Mouse (Mus musculus) hindbrain, postnatal 0 days (tissue): ENCODE results near the gene Asna1. TPM values are rescaled to one million over a fixed set of nuclear protein-coding genes. Genes with fewer than 3 reads are reported as not detected.
A peak's percentile ranks its signal among the peaks of the same experiment; 100 is the strongest.

Experiments used
- ATAC-seq: fragments of 200-750 bp; cut with Nextera tagmentation; 2 replicates; pipeline ENCODE4 v1.8.0; 2017; ENCODE audit warnings: mild to moderate bottlenecking, moderate TSS enrichment, moderate library complexity
- DNase-seq: peaks from one replicate; pipeline ENCODE4 v3.0.0-alpha.2; 2015; ENCODE audit warnings: low spot score
- H3K27ac ChIP-seq: fragments of 300-500 bp; sonication (generic); 2 replicates; pipeline ENCODE4 v1.5.1; 2014; ENCODE audit warnings: mild to moderate bottlenecking
- H3K27me3 ChIP-seq: fragments of 300-500 bp; sonication (generic); 2 replicates; pipeline ENCODE4 v1.6.1; 2014; ENCODE audit warnings: low read length, mixed read lengths; ENCODE audit not compliant: insufficient read depth
- H3K36me3 ChIP-seq: fragments of 300-500 bp; sonication (generic); 2 replicates; pipeline ENCODE4 v1.6.1; 2014; ENCODE audit warnings: low read length, mixed read lengths; ENCODE audit not compliant: insufficient read depth
- H3K4me1 ChIP-seq: fragments of 300-500 bp; sonication (generic); 2 replicates; pipeline ENCODE4 v1.6.1; 2014; ENCODE audit warnings: antibody characterized with exemption, low read length, mixed read lengths; ENCODE audit not compliant: insufficient read depth
- H3K4me2 ChIP-seq: fragments of 300-500 bp; sonication (generic); 2 replicates; pipeline ENCODE4 v1.6.1; 2014; ENCODE audit warnings: low read depth, mild to moderate bottlenecking, low read length, moderate library complexity, mixed read lengths
- H3K4me3 ChIP-seq: fragments of 300-500 bp; sonication (generic); 2 replicates; pipeline ENCODE4 v1.5.1; 2014; ENCODE audit warnings: low read length
- H3K9ac ChIP-seq: fragments of 300-500 bp; sonication (generic); replicated peaks from 2 replicates; pipeline ENCODE4 v1.6.1; 2014; ENCODE audit warnings: mild to moderate bottlenecking, low read length, moderate library complexity, mixed read lengths
- H3K9me3 ChIP-seq: fragments of 300-500 bp; sonication (generic); 2 replicates; pipeline ENCODE4 v1.6.1; 2016; ENCODE audit warnings: low read length, mixed read lengths
- CTCF ChIP-seq: IDR thresholded peaks from 2 replicates; pipeline ENCODE4 v1.5.1; 2016; ENCODE audit warnings: antibody characterized with exemption, control low read depth, low read depth
- WGBS: fragments of 180-500 bp; shearing (Covaris S2); extraction: QIAGEN DNeasy Blood & Tissue Kit; methylation state at CpG from one replicate; pipeline ENCODE4 v1.1.7; 2014; 5-methylcytosine and 5-hydroxymethylcytosine counted together
- polyA plus RNA-seq: library from polyadenylated mRNA; unstranded; fragments of >200 nt; fragmentation: Nextera tagmentation; extraction: Ambion mirVana; gene quantifications from 2 replicates; pipeline ENCODE4 v1.2.1, GENCODE M21; 2015
- total RNA-seq: library from RNA; depleted of rRNA; stranded (reverse); fragments of >200 nt; gene quantifications from 2 replicates; pipeline ENCODE4 v1.2.3, GENCODE M21; 2014; rRNA removed

Asna1 gene
- total RNA-seq (165 and 172 TPM in 2 replicates), polyA plus RNA-seq (149 and 150 TPM in 2 replicates)

DNA sequence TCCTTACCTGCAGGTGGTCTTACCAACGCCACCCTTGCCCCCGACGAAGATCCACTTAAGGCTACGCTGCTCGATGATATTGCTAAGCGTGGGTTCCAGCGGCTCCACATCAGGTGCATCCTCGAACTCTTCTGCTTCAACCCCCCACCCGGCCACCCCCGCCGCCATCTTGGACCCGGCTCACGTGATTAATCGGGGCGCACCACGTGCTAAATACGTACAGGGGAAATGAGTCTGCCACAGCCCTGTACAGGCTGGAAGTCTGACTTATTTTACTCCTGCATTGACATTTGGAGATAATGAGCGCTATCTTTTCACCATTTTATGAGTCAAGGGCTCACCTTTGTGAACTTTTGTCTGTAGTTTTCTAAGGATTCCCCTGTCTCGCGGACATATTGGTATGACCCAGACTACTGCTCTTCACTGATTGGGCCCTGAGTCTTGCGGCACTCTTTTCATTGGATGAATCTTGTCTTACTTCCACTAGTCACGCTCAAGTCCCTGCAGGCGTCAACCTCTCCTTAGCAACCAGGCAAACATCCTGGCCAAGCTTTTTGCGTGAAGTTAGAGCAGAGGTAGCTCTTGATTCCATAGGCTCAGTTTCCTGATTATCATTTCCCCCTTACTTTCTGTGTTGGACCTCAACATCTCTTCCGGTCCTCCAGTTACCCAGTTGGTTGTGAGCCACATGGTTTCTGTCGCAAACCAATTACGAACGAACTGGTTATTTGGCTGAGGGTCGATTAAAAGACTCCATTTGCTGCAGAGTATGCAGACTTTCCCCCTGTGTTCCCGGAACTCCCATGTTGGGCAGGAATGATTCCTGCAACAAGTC is at the start of gene Asna1:
Gene Asna1, minus strand, starts transcription at position 184 of the 835 bp plus-strand sequence.
- H3K27me3 ChIP-seq = no peaks in the 10 kb centered on the region
- WGBS = 4% methylated on average over 30 of the region's 30 CpGs
- H3K9me3 ChIP-seq = no peaks in the 10 kb centered on the region
- peaks cover 8% of the 10 kb centered on the region for H3K36me3 ChIP-seq
- H3K4me1 ChIP-seq = peaks cover 32% of the 10 kb centered on the region
- peak; percentile 93 for DNase-seq
- peak within 1 kb of the TSS; percentile 95; the same call in 1 of the 2 replicates for H3K27ac ChIP-seq
- H3K4me3 ChIP-seq = peak within 1 kb of the TSS; percentile 75
- H3K9ac ChIP-seq = peak within 1 kb of the TSS; percentile 68
- ATAC-seq = peak; percentile 92
- peak within 1 kb of the TSS; percentile 91 for H3K4me2 ChIP-seq
- 0 out of 2 replicates have a peak, but pooled peaks have one; percentile 7 for TF ChIP-seq CTCF

DNA sequence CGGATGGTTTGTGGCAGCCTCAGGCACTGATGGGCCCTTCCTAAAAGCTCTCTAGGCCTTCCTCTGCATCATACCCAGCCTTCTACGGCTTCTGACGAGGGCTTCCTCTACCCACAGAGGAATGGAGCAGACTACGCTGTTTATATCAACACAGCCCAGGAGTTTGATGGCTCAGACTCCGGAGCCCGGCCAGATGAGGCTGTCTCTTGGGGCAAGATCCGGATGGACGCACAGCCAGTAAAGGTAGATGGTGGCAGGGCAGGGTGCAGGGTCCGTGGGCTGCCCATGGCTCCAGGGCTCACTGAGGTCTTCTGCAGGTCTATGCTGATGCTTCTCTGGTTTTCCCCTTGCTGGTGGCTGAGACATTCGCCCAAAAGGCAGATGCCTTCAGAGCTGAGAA is 49.5 kb upstream of the Asna1 start:
- no peak for TF ChIP-seq CTCF
- no peak overlapping the region for H3K4me3 ChIP-seq
- H3K9ac ChIP-seq = no peak overlapping the region
- 93% methylated on average over 10 of the region's 10 CpGs for WGBS
- no peak overlapping the region for H3K27ac ChIP-seq
- peaks cover 24% of the 10 kb centered on the region for H3K36me3 ChIP-seq
- no peaks in the 10 kb centered on the region for H3K27me3 ChIP-seq
- no peak for ATAC-seq
- peaks cover 9% of the 10 kb centered on the region; the same call in 1 of the 2 replicates for H3K4me1 ChIP-seq
- no peaks in the 10 kb centered on the region for H3K9me3 ChIP-seq
- no peak overlapping the region for H3K4me2 ChIP-seq
- DNase-seq = no peak

DNA sequence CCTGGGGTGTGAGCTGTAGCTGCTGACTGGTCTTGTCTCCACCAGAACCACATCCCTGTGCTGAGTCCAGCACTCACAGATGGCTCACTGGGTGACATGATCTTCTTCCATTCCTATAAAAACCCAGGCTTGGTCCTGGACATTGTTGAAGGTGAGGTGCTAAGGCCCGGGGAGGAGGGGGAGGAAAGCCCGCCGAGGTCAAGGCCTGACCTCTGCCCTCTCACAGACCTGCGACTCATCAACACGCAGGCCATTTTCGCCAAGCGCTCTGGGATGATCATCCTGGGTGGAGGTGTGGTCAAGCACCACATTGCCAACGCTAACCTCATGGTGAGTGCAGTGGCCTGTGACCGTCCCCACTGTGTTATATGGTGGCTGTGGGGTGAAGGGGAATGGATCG is 49.1 kb upstream of the Asna1 start:
- Histone ChIP-seq H3K27me3 (no peaks in the 10 kb centered on the region), H3K4me2 (no peak overlapping the region), H3K36me3 (peaks cover 24% of the 10 kb centered on the region), H3K9ac (no peak overlapping the region), H3K4me3 (no peak overlapping the region), H3K4me1 (0 out of 2 replicates have a peak, but pooled peaks cover 6% of the 10 kb centered on the region), H3K9me3 (no peaks in the 10 kb centered on the region), H3K27ac (no peak overlapping the region)
- DNase-seq (no peak), ATAC-seq (no peak)
- WGBS = 88% methylated on average over 10 of the region's 10 CpGs
- no peak for TF ChIP-seq CTCF

DNA sequence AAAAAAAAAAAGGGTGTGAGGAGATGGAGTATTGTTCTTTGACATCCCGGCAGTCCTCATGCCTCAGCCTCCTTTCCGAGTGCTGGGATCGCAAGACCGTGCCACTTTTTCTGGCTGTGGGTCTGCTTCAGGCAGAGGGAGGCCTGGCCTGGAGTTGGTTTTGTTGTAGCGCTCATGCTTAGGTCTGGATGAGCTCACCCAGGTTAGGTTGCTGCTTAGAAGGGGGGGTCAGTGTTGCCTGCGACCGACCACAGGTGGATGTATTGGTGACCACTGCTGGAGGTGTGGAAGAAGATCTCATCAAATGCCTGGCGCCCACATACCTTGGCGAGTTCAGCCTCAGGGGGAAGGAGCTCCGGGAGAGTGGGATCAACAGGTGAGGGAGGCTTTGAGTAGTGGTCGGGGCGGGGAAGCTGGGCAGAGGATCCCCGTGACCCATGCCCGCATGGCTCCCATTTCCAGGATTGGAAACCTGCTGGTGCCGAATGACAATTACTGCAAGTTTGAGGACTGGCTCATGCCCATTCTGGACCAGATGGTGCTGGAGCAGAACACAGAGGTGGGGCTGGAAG is 48.0 kb upstream of the Asna1 start:
- Histone ChIP-seq H3K27me3 (no peaks in the 10 kb centered on the region), H3K4me2 (peak overlapping the region; percentile 85; the same call in 1 of the 2 replicates), H3K4me1 (0 out of 2 replicates have a peak, but pooled peaks cover 6% of the 10 kb centered on the region), H3K4me3 (no peak overlapping the region), H3K9me3 (no peaks in the 10 kb centered on the region), H3K27ac (no peak overlapping the region), H3K36me3 (peaks cover 24% of the 10 kb centered on the region), H3K9ac (no peak overlapping the region)
- no peak for ATAC-seq
- no peak for DNase-seq
- TF ChIP-seq CTCF = no peak
- 89% methylated on average over 15 of the region's 15 CpGs for WGBS

DNA sequence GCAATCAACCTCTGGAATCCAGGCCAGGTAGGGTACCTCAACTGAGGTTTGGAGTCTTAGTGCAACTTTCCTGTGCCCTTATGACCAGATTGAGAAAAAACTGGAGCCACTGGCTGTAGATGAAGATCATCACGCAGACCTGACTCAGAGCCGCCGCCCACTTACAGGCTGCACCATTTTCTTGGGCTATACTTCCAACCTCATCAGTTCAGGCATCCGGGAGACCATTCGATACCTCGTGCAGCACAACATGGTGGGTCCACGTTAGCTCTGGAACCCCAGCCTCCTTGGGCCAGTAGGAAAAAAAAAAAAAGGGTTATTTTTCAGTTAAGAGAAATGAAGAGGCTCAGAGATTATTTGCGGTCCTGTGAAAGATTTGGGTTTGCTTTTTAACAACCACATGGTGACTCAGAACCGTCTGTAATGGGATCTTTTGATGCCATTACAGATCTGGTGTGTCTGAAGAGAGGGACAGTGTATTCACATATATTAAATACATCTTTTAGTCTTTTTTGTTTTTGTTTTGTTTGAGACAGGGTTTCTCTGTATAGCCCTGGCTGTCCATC is 47.4 kb upstream of the Asna1 start:
- Histone ChIP-seq H3K4me3 (peak overlapping the region; percentile 91), H3K9me3 (no peaks in the 10 kb centered on the region), H3K27me3 (no peaks in the 10 kb centered on the region), H3K9ac (peak overlapping the region; percentile 88), H3K36me3 (peaks cover 26% of the 10 kb centered on the region), H3K4me2 (peak overlapping the region; percentile 85), H3K4me1 (0 out of 2 replicates have a peak, but pooled peaks cover 6% of the 10 kb centered on the region), H3K27ac (peak overlapping the region; percentile 94)
- ATAC-seq (no peak), DNase-seq (no peak)
- TF ChIP-seq CTCF = no peak
- WGBS = 38% methylated on average over 9 of the region's 9 CpGs

DNA sequence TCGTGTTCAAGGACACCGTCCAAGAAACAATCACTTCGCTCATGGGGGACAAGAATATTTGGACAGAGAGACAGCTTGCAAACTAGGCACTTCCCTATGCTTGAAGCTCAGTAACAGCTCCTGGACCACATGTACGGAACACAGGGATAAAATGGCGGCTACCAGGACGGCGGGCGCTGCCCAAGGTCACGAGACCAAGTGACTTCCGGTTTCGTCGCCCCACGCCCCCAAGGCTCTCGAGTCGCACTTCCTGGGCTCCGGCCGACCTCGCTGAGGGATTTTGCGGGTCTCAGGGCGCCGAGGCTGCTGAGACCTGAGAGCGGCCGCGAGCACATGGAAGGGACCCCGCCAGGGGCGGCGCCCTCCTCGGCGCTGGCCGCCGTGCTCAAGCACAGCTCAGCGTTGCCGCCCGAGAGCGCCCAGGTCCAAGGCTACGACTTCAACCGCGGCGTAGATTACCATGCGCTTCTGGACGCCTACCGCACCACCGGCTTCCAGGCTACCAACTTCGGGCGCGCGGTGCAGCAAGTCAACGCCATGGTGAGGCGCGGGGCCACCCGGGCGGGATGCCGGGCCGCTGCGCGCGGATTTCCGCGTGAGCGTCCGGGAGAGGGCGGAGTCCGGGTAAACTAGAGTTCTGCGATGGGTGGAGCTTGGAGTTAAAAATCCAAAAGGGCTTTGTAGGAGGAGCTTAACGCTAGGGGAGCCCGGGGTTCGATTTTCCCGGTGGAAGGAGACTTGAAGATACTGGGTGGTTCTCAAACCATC is 46.6 kb upstream of the Asna1 start, which contains the start of gene Dhps:
Gene Dhps, plus strand, starts transcription at position 244 of the 768 bp plus-strand sequence.
- under 1% methylated on average over 65 of the region's 68 CpGs for WGBS

More for the DNA sequence above, 46.6 kb upstream of the Asna1 start, which contains the start of gene Dhps:
- H3K36me3 ChIP-seq = peaks cover 34% of the 10 kb centered on the region
- peak within 1 kb of the TSS; percentile 88 for H3K9ac ChIP-seq
- H3K4me1 ChIP-seq = 0 out of 2 replicates have a peak, but pooled peaks cover 6% of the 10 kb centered on the region
- DNase-seq (peak; percentile 96), ATAC-seq (peak; percentile 92)
- peak within 1 kb of the TSS; percentile 85 for H3K4me2 ChIP-seq
- H3K9me3 ChIP-seq = no peaks in the 10 kb centered on the region
- TF ChIP-seq CTCF = peak; percentile 21; the same call in 1 of the 2 replicates
- no peaks in the 10 kb centered on the region for H3K27me3 ChIP-seq
- peak within 1 kb of the TSS; percentile 94 for H3K27ac ChIP-seq
- peak within 1 kb of the TSS; percentile 91 for H3K4me3 ChIP-seq
